Mouse (Mus musculus) G1E (cell line): ENCODE measurements around the gene Vcan.

ENCODE experiments used
- CTCF ChIP-seq: IDR thresholded peaks from 2 replicates; pipeline ENCODE4 v1.5.1; 2012; ENCODE audit warnings: low read depth, low read length, inconsistent platforms, mixed read lengths
- GATA1 ChIP-seq: IDR thresholded peaks from 2 replicates; pipeline ENCODE4 v1.6.1; 2012; ENCODE audit warnings: borderline replicate concordance, low read length, inconsistent platforms, mixed read lengths
- POLR2AphosphoS5 ChIP-seq: IDR thresholded peaks from 2 replicates; pipeline ENCODE4 v1.6.1; 2012; ENCODE audit warnings: low read depth, low read length, inconsistent platforms; ENCODE audit not compliant: insufficient replicate concordance
- TAL1 ChIP-seq: conservative IDR thresholded peaks from 2 replicates; pipeline ENCODE4 v1.6.1; 2012; ENCODE audit warnings: low read depth, low read length, inconsistent platforms, mixed read lengths

DNA sequence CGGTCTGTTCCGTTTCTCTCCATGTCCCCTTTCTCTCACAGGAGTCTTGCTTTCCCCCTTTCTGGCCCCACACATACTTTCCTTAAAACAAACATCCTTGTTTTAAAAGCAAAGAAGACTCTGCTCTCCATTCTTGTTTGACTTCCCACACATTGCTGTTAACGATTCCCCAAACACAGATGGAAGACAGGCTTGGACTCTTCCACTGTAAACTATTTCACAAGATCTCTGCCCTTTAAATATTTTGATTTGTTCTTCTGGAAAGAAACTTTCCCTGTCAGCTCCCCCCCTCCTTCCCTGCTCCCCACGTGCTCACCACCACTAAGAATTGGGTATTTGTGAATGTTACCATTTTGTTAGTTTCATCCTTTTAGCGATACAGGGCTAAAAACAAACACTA is 49.2 kb upstream of the Vcan start:
- TF ChIP-seq POLR2AphosphoS5 = no peak
- TF ChIP-seq CTCF = no peak
- no peak for TF ChIP-seq TAL1
- no peak for TF ChIP-seq GATA1
